Mouse (Mus musculus) hindbrain, embryonic 16.5 days (tissue): ENCODE measurements around the gene Fam71f1. TPM values are rescaled to one million over a fixed set of nuclear protein-coding genes. Genes with fewer than 3 reads are reported as not detected.

ENCODE experiments used
- ATAC-seq: fragments of 200-750 bp; cut with Nextera tagmentation; 2 replicates; pipeline ENCODE4 v1.8.0; 2017; ENCODE audit warnings: moderate TSS enrichment, moderate library complexity
- H3K27ac ChIP-seq: fragments of 300-500 bp; sonication (generic); 2 replicates; pipeline ENCODE4 v1.5.1; 2014; ENCODE audit warnings: low read depth, mild to moderate bottlenecking, control low read depth, low read length, moderate library complexity
- H3K27me3 ChIP-seq: fragments of 300-500 bp; sonication (generic); replicated peaks from 2 replicates; pipeline ENCODE4 v1.6.1; 2014; ENCODE audit warnings: low read length; ENCODE audit not compliant: control insufficient read depth, insufficient read depth
- H3K36me3 ChIP-seq: fragments of 300-500 bp; sonication (generic); 2 replicates; pipeline ENCODE4 v1.6.1; 2014; ENCODE audit warnings: mild to moderate bottlenecking, low read length, moderate library complexity, mixed read lengths; ENCODE audit not compliant: control insufficient read depth, insufficient read depth
- H3K4me1 ChIP-seq: fragments of 300-500 bp; sonication (generic); 2 replicates; pipeline ENCODE4 v1.6.1; 2014; ENCODE audit warnings: low read depth, low read length; ENCODE audit not compliant: control insufficient read depth, insufficient read depth
- H3K4me2 ChIP-seq: fragments of 300-500 bp; sonication (generic); 2 replicates; pipeline ENCODE4 v1.6.1; 2014; ENCODE audit warnings: mild to moderate bottlenecking, low read length, control low read depth, moderate library complexity
- H3K4me3 ChIP-seq: fragments of 300-500 bp; sonication (generic); 2 replicates; pipeline ENCODE4 v1.5.1; 2014; ENCODE audit warnings: mild to moderate bottlenecking, low read length, control low read depth, moderate library complexity
- H3K9ac ChIP-seq: fragments of 300-500 bp; sonication (generic); 2 replicates; pipeline ENCODE4 v1.6.1; 2014; ENCODE audit warnings: low read depth, mild to moderate bottlenecking, control low read depth, low read length, moderate library complexity
- H3K9me3 ChIP-seq: fragments of 300-500 bp; sonication (generic); 2 replicates; pipeline ENCODE4 v1.6.1; 2014; ENCODE audit warnings: mild to moderate bottlenecking, low read length, moderate library complexity; ENCODE audit not compliant: control insufficient read depth
- WGBS: fragments of 180-500 bp; shearing (Covaris S2); extraction: QIAGEN DNeasy Blood & Tissue Kit; methylation state at CpG from one replicate; pipeline ENCODE4 v1.1.7; 2014; 5-methylcytosine and 5-hydroxymethylcytosine counted together
- polyA plus RNA-seq: library from polyadenylated mRNA; unstranded; fragments of >200 nt; fragmentation: Nextera tagmentation; extraction: Ambion mirVana; gene quantifications from 2 replicates; pipeline ENCODE4 v1.2.1, GENCODE M21; 2015

Gene Fam71f1
- polyA plus RNA-seq, 1 experiment from 2014 or later: not detected

- peak overlapping the region; percentile 63 for H3K27ac ChIP-seq
- WGBS: under 1% methylated on average over 15 of the region's 15 CpGs
- H3K9ac ChIP-seq: peak overlapping the region; percentile 76
Observed at GRCm38 (mm10) chr6:29348371-29348724, 29.4 kb downstream of the Fam71f1 start.

GRCm38 (mm10) chr6:29351613-29352012, 32.7 kb downstream of the Fam71f1 start:
- Histone ChIP-seq H3K4me2 (no peak overlapping the region), H3K9ac (no peak overlapping the region), H3K36me3 (peaks cover 2% of the 10 kb centered on the region; the same call in 1 of the 2 replicates)

More at GRCm38 (mm10) chr6:29348371-29348724, 29.4 kb downstream of the Fam71f1 start:
- H3K27me3 ChIP-seq: peaks cover under 1% of the 10 kb centered on the region; the same call in 1 of the 2 replicates
- peaks cover 10% of the 10 kb centered on the region for H3K4me1 ChIP-seq
- peak overlapping the region; percentile 75 for H3K4me2 ChIP-seq
- H3K9me3 ChIP-seq: no peaks in the 10 kb centered on the region
- no peak for ATAC-seq
- H3K36me3 ChIP-seq: no peaks in the 10 kb centered on the region
- peak overlapping the region; percentile 63 for H3K4me3 ChIP-seq

GRCm38 (mm10) chr6:29352816-29353215, 33.9 kb downstream of the Fam71f1 start:
- Histone ChIP-seq H3K27ac (no peak overlapping the region), H3K36me3 (peaks cover 5% of the 10 kb centered on the region; the same call in 1 of the 2 replicates), H3K4me2 (no peak overlapping the region), H3K9me3 (no peaks in the 10 kb centered on the region), H3K4me3 (no peak overlapping the region), H3K4me1 (peaks cover 6% of the 10 kb centered on the region), H3K9ac (no peak overlapping the region), H3K27me3 (no peaks in the 10 kb centered on the region)
- WGBS: 55% methylated on average over 5 of the region's 5 CpGs
- no peak for ATAC-seq

More at GRCm38 (mm10) chr6:29351613-29352012, 32.7 kb downstream of the Fam71f1 start:
- no peak for ATAC-seq
- H3K27ac ChIP-seq: no peak overlapping the region
- no peak overlapping the region for H3K4me3 ChIP-seq
- H3K27me3 ChIP-seq: no peaks in the 10 kb centered on the region
- H3K4me1 ChIP-seq: peaks cover 10% of the 10 kb centered on the region
- no peaks in the 10 kb centered on the region for H3K9me3 ChIP-seq

GRCm38 (mm10) chr6:29359386-29359785, 40.4 kb downstream of the Fam71f1 start:
- Histone ChIP-seq H3K9ac (no peak overlapping the region), H3K9me3 (no peaks in the 10 kb centered on the region), H3K36me3 (peaks cover 5% of the 10 kb centered on the region; the same call in 1 of the 2 replicates), H3K4me1 (no peaks in the 10 kb centered on the region; the same call in 1 of the 2 replicates), H3K27ac (no peak overlapping the region), H3K27me3 (no peaks in the 10 kb centered on the region), H3K4me3 (no peak overlapping the region), H3K4me2 (no peak overlapping the region)
- 94% methylated on average over 3 of the region's 3 CpGs for WGBS
- no peak for ATAC-seq

- Histone ChIP-seq H3K36me3 (peaks cover 5% of the 10 kb centered on the region; the same call in 1 of the 2 replicates), H3K9ac (no peak overlapping the region), H3K4me3 (no peak overlapping the region), H3K27me3 (no peaks in the 10 kb centered on the region), H3K27ac (no peak overlapping the region), H3K4me1 (no peaks in the 10 kb centered on the region; the same call in 1 of the 2 replicates), H3K4me2 (no peak overlapping the region), H3K9me3 (no peaks in the 10 kb centered on the region)
- no peak for ATAC-seq
- 89% methylated on average over 6 of the region's 6 CpGs for whole genome bisulfite sequencing
Observed at GRCm38 (mm10) chr6:29360211-29360610, 41.3 kb downstream of the Fam71f1 start.

GRCm38 (mm10) chr6:29362246-29363128, 43.5 kb downstream of the Fam71f1 start:
- H3K4me1 ChIP-seq: no peaks in the 10 kb centered on the region; the same call in 1 of the 2 replicates
- no peaks in the 10 kb centered on the region for H3K27me3 ChIP-seq
- H3K9ac ChIP-seq: no peak overlapping the region
- H3K4me2 ChIP-seq: no peak overlapping the region
- H3K27ac ChIP-seq: no peak overlapping the region
- 38% methylated on average over 7 of the region's 7 CpGs for WGBS
- peaks cover 6% of the 10 kb centered on the region; the same call in 1 of the 2 replicates for H3K36me3 ChIP-seq
- no peak overlapping the region for H3K4me3 ChIP-seq
- H3K9me3 ChIP-seq: no peaks in the 10 kb centered on the region
- ATAC-seq: peak; percentile 24; the same call in 1 of the 2 replicates

- H3K27me3 ChIP-seq: no peaks in the 10 kb centered on the region
- H3K9ac ChIP-seq: no peak overlapping the region
- ATAC-seq: peak; percentile 24; the same call in 1 of the 2 replicates
- 76% methylated on average over 3 of the region's 3 CpGs for WGBS
- H3K36me3 ChIP-seq: peaks cover 9% of the 10 kb centered on the region
- H3K4me3 ChIP-seq: no peak overlapping the region
- no peaks in the 10 kb centered on the region for H3K9me3 ChIP-seq
- H3K27ac ChIP-seq: 0 out of 2 replicates have a peak overlapping the region, but pooled peaks have one; percentile 37
- no peaks in the 10 kb centered on the region; the same call in 1 of the 2 replicates for H3K4me1 ChIP-seq
- H3K4me2 ChIP-seq: no peak overlapping the region
Observed at GRCm38 (mm10) chr6:29363129-29363515, 44.2 kb downstream of the Fam71f1 start.

- H3K27ac ChIP-seq: no peak overlapping the region
- peaks cover 11% of the 10 kb centered on the region for H3K36me3 ChIP-seq
- WGBS: 96% methylated on average over 1 of the region's 1 CpGs
- no peak overlapping the region for H3K4me2 ChIP-seq
- no peaks in the 10 kb centered on the region for H3K9me3 ChIP-seq
- no peaks in the 10 kb centered on the region for H3K27me3 ChIP-seq
- H3K4me3 ChIP-seq: no peak overlapping the region
- no peak overlapping the region for H3K9ac ChIP-seq
- no peaks in the 10 kb centered on the region; the same call in 1 of the 2 replicates for H3K4me1 ChIP-seq
- ATAC-seq: no peak
Observed at GRCm38 (mm10) chr6:29365277-29365676, 46.3 kb downstream of the Fam71f1 start.

- 85% methylated on average over 4 of the region's 4 CpGs for WGBS
- Histone ChIP-seq H3K4me1 (no peaks in the 10 kb centered on the region), H3K4me3 (no peak overlapping the region), H3K9me3 (no peaks in the 10 kb centered on the region), H3K36me3 (peaks cover 33% of the 10 kb centered on the region), H3K9ac (no peak overlapping the region), H3K27me3 (no peaks in the 10 kb centered on the region), H3K4me2 (no peak overlapping the region), H3K27ac (no peak overlapping the region)
- ATAC-seq: no peak
Observed at GRCm38 (mm10) chr6:29377386-29377785, 58.4 kb downstream of the Fam71f1 start.
